Mouse (Mus musculus): Measurements from ENCODE around the gene Sox5.

The Sox5 gene

GRCm38 (mm10) chr6:143854031-143854430 lies 927.7 kb downstream of the Sox5 start:
- no peak for DNase-seq (ENCODE audit: low spot score)

- DNase-seq (ENCODE audit: low spot score) = no peak
Observed at GRCm38 (mm10) chr6:143845761-143846160, 936.0 kb downstream of the Sox5 start.

- no peak for DNase-seq (ENCODE audit: low spot score)
Observed at GRCm38 (mm10) chr6:143844701-143844970, 937.1 kb downstream of the Sox5 start.

- no peak for DNase-seq (ENCODE audit: low spot score)
Observed at GRCm38 (mm10) chr6:143843933-143844700, 937.7 kb downstream of the Sox5 start.

- DNase-seq (ENCODE audit: low spot score) = no peak
Observed at GRCm38 (mm10) chr6:143841954-143842353, 939.8 kb downstream of the Sox5 start.

GRCm38 (mm10) chr6:143841109-143841638 lies 940.6 kb downstream of the Sox5 start:
- no peak for DNase-seq (ENCODE audit: low spot score)

- no peak for DNase-seq (ENCODE audit: low spot score)
Observed at GRCm38 (mm10) chr6:143838384-143839076, 943.2 kb downstream of the Sox5 start.

GRCm38 (mm10) chr6:143835331-143835730 lies 946.4 kb downstream of the Sox5 start:
- DNase-seq (ENCODE audit: low spot score) = no peak

GRCm38 (mm10) chr6:143833986-143834385 lies 947.8 kb downstream of the Sox5 start:
- no peak for DNase-seq (ENCODE audit: low spot score)

GRCm38 (mm10) chr6:143833182-143833558 lies 948.6 kb downstream of the Sox5 start:
- DNase-seq (ENCODE audit: low spot score) = no peak

GRCm38 (mm10) chr6:143832483-143833181 lies 949.1 kb downstream of the Sox5 start:
- no peak for DNase-seq (ENCODE audit: low spot score)

GRCm38 (mm10) chr6:143831246-143831645 lies 950.5 kb downstream of the Sox5 start:
- no peak for DNase-seq (ENCODE audit: low spot score)

GRCm38 (mm10) chr6:143830131-143830530 lies 951.6 kb downstream of the Sox5 start:
- DNase-seq (ENCODE audit: low spot score) = no peak

GRCm38 (mm10) chr6:143826786-143827185 lies 955.0 kb downstream of the Sox5 start:
- DNase-seq (ENCODE audit: low spot score) = no peak

- no peak for DNase-seq (ENCODE audit: low spot score)
Observed at GRCm38 (mm10) chr6:143825966-143826365, 955.8 kb downstream of the Sox5 start.

GRCm38 (mm10) chr6:143825086-143825485 lies 956.7 kb downstream of the Sox5 start:
- DNase-seq (ENCODE audit: low spot score) = no peak

- DNase-seq (ENCODE audit: low spot score) = no peak
Observed at GRCm38 (mm10) chr6:143788446-143788845, 993.3 kb downstream of the Sox5 start.

- no peak for DNase-seq (ENCODE audit: low spot score)
Observed at GRCm38 (mm10) chr6:143787360-143787759, 994.4 kb downstream of the Sox5 start.

GRCm38 (mm10) chr6:143785685-143786084 lies 996.1 kb downstream of the Sox5 start:
- no peak for DNase-seq (ENCODE audit: low spot score)

Data from embryo, embryonic 10 days (tissue).